Mouse (Mus musculus) forelimb bud, embryonic 11.5 days (tissue): ENCODE measurements around the gene Prc1.

Source experiments
- DNase-seq: peaks from one replicate; pipeline ENCODE4 v3.0.0-alpha.2; 2012; ENCODE audit warnings: low read depth, low spot score

Prc1 gene

GRCm38 (mm10) chr7:80294062-80294763, at the start of gene Prc1:
Gene Prc1, plus strand, starts transcription at chr7:80294450.
- peak; percentile 98 for DNase-seq

GRCm38 (mm10) chr7:80244851-80245250, 49.4 kb upstream of the Prc1 start:
- no peak for DNase-seq

- peak; percentile 98 for DNase-seq
These were observed 48.0 kb upstream of the Prc1 start, which contains the start of gene Ttll13 for GRCm38 (mm10) chr7:80246148-80246721. Gene Ttll13, plus strand, starts transcription at chr7:80246376.

- no peak for DNase-seq
These were observed 47.4 kb upstream of the Prc1 start for GRCm38 (mm10) chr7:80246859-80247258.

GRCm38 (mm10) chr7:80252437-80252836, 41.8 kb upstream of the Prc1 start:
- no peak for DNase-seq

DNA sequence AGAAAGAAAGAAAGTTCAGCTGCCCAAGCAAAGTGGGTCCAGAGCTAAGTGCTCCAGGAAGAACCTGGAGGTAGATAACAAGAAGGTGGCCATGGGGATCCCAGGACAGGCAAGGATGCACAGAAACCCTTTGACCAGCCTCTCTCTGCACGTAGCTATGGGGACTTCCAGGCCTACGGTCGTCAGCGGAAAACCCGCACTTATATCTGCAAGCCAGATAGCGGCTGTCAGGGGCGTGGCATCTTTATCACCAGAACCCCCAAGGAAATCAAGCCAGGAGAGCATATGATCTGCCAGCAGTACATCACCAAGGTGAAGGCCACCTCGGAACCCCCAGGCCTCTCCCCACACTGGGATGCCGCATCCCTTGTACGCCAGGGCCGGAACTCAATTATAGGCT, 41.4 kb upstream of the Prc1 start:
- no peak for DNase-seq

- no peak for DNase-seq
These were observed 38.3 kb upstream of the Prc1 start for GRCm38 (mm10) chr7:80255981-80256380.

DNA sequence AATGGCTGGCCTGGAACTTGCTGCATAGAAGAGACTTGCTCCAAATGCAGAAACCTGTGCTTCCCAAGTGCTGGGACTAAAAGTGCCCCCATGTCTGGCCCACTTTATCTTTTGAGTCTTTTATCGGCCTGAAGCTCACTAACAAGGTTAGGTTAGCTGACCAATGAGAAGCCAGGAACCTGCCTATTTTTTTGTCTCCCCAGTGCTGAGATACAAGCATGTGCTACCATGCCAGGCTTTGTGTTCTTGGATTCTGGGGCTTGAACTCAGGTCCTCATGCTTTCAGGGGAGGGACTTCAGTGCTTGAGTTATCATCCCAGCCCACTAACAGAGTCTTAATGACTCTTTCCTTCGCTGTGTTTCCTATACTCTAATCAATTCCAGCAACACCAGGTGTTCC, 36.5 kb upstream of the Prc1 start:
- no peak for DNase-seq

DNA sequence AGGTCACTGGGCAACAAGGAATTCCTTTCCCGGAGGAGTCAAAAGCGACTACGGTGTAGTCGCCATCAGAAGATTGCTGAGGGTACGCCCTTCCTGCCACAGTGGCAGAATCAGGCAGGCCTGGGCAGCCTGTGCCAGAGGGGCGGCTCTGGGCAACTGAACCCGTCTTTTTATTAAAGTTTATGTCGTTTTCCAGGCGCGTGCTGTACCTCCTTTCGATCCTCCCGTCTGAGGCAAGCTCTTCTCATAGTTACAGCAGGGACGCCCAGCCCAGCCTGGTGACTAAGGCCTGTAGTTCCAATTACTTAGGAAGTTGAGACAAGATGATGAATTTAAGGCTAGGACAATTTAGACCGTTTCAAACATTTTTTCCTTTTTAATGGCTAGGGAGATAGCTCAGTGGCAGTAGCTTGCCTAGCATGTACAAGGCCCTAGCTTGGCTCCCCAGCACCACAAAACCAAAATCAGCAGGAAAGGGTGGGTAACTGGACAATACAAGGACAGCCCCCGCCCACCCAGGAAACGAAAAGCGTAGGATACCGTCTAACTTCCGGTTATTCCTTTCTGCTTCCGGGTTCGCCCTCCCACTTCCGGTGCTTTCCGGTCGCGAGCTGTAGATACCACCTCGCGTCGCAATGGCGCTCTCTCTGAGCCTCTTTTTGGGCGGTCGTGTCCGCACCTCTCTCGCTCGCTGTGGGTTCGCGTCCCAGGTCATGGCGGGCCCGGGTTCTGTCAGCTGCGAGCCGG, 33.5 kb upstream of the Prc1 start, which contains the start of gene Ngrn:
Gene Ngrn, plus strand, starts transcription at position 591 of the 747 bp plus-strand sequence.
- DNase-seq, result peak; percentile 81

DNA sequence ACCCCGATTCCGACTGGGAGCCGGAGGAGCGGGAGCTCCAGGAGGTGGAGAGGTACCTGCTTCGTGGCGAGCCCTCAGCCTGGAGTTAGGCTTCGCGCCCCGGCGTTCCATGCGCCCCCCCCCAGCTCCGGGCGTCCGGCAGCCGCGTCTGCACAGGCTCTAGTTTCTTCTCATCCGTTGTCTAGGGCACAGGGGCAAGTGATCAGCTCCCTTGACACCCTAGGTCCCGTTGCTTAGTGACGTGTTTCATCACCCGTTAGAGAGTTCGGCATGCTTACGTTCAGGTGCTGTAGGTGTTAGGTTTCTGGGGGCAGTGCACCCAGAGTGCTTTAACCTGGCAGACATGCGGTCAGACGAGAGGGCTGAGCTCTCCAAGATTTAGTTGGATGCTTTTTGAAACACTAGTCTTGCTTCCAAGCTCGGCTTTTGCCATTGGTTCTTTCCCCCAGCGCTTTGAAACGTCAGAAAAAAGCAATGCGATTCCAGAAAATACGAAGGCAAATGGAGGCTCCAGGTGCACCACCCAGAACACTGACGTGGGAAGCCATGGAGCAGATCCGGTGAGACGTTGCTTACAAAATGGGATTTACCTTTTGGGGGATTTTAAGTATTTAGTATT, 32.8 kb upstream of the Prc1 start:
- peak; percentile 28 for DNase-seq

DNA sequence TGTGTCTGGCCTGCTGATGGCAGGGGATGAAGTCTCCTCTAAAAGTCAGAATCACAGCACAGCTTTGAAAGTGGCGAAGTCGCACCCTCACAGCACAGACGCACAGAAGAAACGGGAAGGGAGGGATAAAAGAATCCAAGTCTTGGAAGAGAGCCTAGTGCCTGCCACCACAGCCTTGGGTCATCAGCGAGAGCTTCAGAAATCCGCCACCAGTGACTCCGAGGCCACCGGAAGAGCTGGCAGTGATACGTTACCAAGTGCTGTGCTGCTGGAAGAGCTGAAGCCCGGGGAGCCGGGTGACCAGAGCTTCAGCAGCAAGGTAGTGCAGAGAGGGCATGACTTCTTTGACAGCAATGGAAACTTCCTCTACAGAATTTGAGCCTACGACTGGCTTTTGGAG, 29.6 kb upstream of the Prc1 start:
- no peak for DNase-seq

GRCm38 (mm10) chr7:80267764-80268163, 26.5 kb upstream of the Prc1 start:
- DNase-seq, result no peak

GRCm38 (mm10) chr7:80268897-80269750, 25.1 kb upstream of the Prc1 start, which contains the start of gene Vps33b:
Gene Vps33b, plus strand, starts transcription at chr7:80269649.
- DNase-seq, result peak; percentile 91

GRCm38 (mm10) chr7:80269751-80270255, 24.4 kb upstream of the Prc1 start:
- no peak for DNase-seq

GRCm38 (mm10) chr7:80273456-80273855, 20.8 kb upstream of the Prc1 start:
- no peak for DNase-seq

- DNase-seq, result no peak
These were observed 17.9 kb upstream of the Prc1 start for GRCm38 (mm10) chr7:80276374-80276773.

GRCm38 (mm10) chr7:80280032-80280431, 14.2 kb upstream of the Prc1 start:
- no peak for DNase-seq

DNA sequence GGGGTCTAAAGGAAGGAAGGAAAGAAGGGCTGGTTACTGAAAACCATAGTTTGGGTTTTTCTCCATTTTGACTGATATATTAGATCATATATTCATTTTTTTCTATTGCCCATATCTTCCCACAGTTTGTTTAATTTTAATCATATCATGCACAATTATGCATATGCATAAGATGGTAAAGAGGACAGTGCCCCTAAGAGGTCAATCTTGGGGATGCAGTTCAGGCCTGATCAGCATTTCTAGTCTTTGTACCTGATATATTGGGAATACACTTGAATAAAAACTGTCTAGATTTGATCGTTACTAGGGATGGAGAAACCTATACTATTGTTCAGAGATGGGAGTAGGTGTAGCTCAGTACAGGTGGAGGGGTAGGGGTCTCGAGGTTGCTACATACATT, 13.3 kb upstream of the Prc1 start:
- DNase-seq, result no peak

- no peak for DNase-seq
These were observed 12.6 kb upstream of the Prc1 start for GRCm38 (mm10) chr7:80281646-80282045.

DNA sequence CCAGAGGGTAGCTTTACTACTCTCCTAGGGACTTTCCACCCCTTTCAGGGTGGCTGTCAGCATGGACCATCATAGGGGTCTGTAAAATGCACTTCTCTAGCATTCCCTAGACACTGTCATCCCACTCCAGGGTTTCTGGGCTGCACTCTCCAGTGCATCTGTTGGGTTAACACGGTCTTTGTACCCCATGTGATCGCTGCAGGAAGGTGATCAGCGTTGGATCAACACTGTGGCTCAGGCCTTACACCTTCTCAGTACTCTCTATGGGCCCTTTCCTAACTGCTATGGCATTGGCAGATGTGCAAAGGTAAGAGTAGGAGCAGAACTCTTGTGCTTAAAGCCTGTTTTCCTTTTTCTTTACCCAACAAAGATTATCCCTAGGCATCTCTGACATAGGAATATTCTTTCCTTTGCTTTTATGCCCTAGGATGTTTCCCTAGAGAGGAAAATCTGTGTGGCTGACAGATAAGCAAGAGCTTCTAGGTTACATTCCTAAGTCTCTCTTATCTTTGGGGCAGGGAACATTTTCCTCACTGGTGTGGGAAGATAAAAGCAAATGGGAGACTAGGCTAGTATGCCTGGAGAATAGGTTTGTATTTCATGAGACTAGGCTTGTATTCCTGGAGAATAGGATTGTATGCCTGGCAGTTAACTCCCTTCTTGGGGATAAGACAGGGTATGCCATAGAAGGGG, 10.9 kb upstream of the Prc1 start:
- DNase-seq, result no peak
